Mouse (Mus musculus) c-Kit-positive CD71-positive TER-119-positive erythroid progenitor cells, embryonic 14.5 days (primary cell): ENCODE data around the gene Olfr906.

Source experiments
- DNase-seq: peaks from one replicate; pipeline ENCODE4 v3.0.0-alpha.2; 2013; ENCODE audit warnings: low spot score

The Olfr906 gene

DNA sequence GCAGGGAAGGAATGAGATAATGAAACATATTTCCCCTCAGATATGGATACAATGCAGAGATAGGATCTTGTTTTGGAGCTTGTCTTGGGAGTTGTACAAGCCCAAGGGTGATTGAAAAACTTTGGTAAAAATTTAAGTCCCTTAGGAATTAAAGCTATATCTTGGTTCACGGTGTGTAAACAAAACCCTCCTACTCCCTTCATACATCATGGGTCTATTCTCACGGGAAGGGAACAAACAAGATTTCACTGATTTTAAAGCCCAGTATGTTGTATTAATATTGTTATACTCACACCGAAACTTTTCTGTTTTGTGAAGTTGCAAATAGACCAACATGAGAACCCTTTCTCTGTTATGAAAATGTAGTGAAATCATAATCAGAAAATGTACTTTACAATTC lies at the start of gene Olfr906:
TSS of gene Olfr906 (plus strand) at position 301 of the 400 bp plus-strand sequence.
- no peak for DNase-seq

DNA sequence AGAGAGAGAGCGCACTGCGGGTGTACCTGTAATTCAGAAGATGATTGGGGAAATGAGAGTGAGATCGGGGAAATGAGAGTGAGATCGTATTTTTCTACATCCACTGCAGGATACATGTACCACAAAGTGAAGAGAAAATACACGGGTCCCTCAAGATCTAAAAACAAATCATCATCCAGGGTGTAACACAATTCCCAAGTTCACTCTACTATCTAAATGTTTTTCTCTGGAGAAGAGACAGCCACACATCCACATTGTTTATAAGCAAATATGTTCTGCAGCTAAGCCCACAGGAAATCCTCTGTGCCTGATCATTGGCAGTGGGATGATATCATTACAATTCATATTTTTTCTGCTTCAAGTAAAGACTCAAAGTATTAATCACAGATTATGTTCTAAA lies 39.5 kb upstream of the Olfr906 start, which contains the start of gene Olfr902:
TSS of gene Olfr902 (plus strand) at position 301 of the 400 bp plus-strand sequence.
- no peak for DNase-seq

DNA sequence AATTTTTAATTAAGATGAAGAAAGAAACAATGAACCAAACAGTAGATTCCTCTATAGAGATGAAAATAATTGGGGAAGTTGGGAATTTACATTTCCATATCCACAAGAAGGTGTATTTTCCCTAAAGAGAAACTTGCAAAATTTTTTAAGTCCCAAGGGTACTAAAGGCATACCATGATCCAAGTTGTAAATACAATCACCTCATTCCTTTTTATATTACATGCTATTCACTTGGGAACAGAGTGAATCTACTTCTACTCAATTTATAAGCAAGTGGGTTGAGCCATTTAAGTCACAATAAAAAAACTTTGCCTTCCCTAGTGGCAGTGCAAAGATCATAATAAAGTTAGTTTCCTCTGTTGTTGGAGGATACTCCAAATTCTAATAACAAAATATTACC lies 24.0 kb upstream of the Olfr906 start, which contains the start of gene Olfr904:
TSS of gene Olfr904 (plus strand) at position 301 of the 400 bp plus-strand sequence.
- no peak for DNase-seq

GRCm38 (mm10) chr9:38470807-38471206 lies 16.1 kb upstream of the Olfr906 start, which contains the start of gene Olfr905:
Gene Olfr905, plus strand, starts transcription at chr9:38471107.
- no peak for DNase-seq

DNA sequence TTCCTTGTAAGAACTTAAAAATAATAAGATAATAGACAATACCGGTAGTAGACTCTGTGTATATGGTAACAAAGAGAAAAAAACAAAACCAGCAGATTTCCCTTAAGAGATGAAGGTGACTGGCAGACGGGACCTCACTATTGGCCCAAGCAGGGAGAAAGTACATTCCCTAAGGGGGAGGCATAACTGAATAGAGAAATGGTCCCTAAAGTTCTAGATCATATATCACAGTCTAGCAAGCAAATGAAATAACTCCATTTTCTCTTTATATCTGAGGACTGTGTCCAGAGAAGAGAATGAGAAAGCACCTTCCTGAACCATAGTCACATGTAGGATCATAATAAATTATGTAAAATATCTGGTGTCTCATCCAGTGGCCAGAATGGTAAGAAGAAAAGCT lies 8.6 kb downstream of the Olfr906 start, which contains the start of gene Olfr907:
TSS of gene Olfr907 (plus strand) at position 301 of the 400 bp plus-strand sequence.
- DNase-seq: no peak

GRCm38 (mm10) chr9:38512353-38512752 lies 25.5 kb downstream of the Olfr906 start:
- DNase-seq: no peak

DNA sequence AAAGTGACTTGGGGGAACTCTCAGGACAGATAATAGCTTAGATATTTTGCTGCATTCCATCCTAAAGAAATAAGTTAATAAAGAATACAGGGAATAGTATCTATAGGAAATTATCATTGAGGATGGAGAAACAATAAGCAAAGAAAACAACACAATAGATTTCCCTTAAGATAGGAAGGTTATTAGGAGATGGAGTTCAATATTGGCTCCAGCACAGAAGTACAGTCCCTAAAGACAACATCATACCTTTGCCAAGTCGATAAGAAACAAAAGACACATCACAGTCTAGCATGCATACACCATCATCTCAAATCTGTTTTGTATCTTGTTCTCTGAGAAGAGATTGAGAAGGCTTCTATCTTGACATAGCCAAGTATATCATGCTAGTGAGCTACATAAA lies 34.4 kb downstream of the Olfr906 start, which contains the start of gene Olfr911-ps1:
TSS of gene Olfr911-ps1 (plus strand) at position 301 of the 400 bp plus-strand sequence.
- no peak for DNase-seq

GRCm38 (mm10) chr9:38537549-38537948 lies 50.7 kb downstream of the Olfr906 start, which contains the start of gene Olfr910:
Gene Olfr910, plus strand, starts transcription at chr9:38537849.
- DNase-seq: no peak
